Mouse (Mus musculus): ENCODE measurements at regions not wholly inside any gene's neighbourhood (a gene's known extent, or its start where the extent isn't known, plus 50 kb on each side); places are given as distances from the start of the nearest gene placed in this dataset.
A peak's percentile ranks its signal among the peaks of the same experiment; 100 is the strongest.

DNA sequence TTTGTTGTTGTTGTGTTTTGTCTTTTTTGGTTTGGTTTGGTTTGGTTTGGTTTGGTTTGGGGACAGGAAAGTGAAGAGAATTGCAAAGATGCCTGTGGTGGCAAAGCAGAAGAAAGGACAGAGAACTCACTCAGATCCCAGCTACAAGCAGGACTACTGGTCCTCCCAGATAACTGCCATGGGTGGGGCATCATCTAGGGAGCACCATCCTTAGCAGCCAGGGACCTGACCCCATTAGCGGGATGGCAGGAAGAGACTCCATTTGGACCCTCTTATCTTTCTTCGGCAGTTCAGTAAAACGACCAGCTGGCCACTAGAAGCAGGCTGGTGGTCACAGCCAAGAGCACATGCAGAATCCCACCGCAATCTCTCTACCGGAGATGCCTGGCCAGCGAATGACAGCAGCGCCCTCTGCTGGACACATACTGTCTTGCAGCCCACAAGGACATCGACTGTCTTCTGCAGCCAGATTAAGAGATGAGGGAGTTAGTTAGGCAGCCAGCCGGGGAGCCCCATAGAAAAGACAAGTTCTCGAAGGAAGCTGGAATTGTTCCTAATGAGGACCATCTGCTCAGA, 119.8 kb downstream of the Gm9195 start:
- H3K9me3 ChIP-seq (ENCODE audit: low read depth, low read length), result no peaks in the 10 kb centered on the region
- peak; percentile 97 for TF ChIP-seq CTCF (IDR thresholded peaks at IDR 0.05; ENCODE audit: low read depth)
- ATAC-seq (ENCODE audit: insufficient read depth) (peak; percentile 57; the same call in 1 of the 2 replicates), DNase-seq (peak; percentile 91)
- no peak overlapping the region for H3K4me2 ChIP-seq
- H3K36me3 ChIP-seq (ENCODE audit: insufficient read depth), result no peaks in the 10 kb centered on the region
- H3K4me1 ChIP-seq (ENCODE audit: insufficient read depth), result no peaks in the 10 kb centered on the region
- no peak overlapping the region for H3K9ac ChIP-seq
- H3K27ac ChIP-seq (ENCODE audit: low read depth), result no peak overlapping the region
- 5% methylated on average over 10 of the region's 10 CpGs for WGBS
- H3K27me3 ChIP-seq (ENCODE audit: insufficient read depth, low read length), result no peaks in the 10 kb centered on the region
- H3K4me3 ChIP-seq (ENCODE audit: low read depth, low read length), result no peak overlapping the region

DNA sequence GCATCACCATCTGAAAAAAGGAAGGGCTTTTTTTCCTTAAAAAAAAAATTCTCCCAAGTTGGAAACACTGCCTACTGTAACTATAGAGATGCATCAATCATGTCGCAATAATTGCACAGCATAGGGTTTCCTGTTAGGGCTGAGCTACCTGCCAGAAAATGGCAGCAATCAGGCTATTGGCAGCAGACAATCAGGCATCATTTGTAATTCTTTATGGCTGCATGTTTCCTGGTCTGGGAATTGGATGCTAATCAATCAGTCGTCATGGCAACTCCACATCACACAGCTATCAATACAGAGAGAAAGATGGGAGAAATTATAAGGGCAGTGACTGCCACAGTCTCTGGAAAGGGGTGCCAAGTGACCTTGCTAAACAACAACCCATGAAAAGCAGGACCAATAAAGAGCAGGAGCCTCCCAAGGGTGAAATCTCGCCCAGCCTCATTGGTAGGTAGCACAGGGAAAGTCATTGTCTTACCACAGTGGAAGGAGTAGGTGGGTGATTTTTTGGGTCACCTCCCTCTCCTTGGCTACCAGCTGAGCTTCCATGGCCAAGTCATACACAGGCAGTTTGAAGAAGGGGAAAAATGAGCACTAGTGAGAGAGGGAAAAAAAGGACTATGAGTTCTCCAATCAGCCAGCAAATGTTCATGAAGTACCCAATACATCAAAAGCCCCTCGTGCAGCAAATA, 130.7 kb downstream of the Gm9195 start:
- H3K4me2 ChIP-seq, result no peak overlapping the region
- H3K4me1 ChIP-seq (ENCODE audit: insufficient read depth), result no peaks in the 10 kb centered on the region
- no peaks in the 10 kb centered on the region for H3K27me3 ChIP-seq (ENCODE audit: insufficient read depth, low read length)
- ATAC-seq (ENCODE audit: insufficient read depth) (no peak), DNase-seq (no peak)
- no peak overlapping the region for H3K9ac ChIP-seq
- WGBS, result 84% methylated on average over 4 of the region's 4 CpGs
- no peak for TF ChIP-seq CTCF (IDR thresholded peaks at IDR 0.05; ENCODE audit: low read depth)
- no peaks in the 10 kb centered on the region for H3K9me3 ChIP-seq (ENCODE audit: low read depth, low read length)
- no peak overlapping the region for H3K4me3 ChIP-seq (ENCODE audit: low read depth, low read length)
- no peak overlapping the region for H3K27ac ChIP-seq (ENCODE audit: low read depth)
- no peaks in the 10 kb centered on the region for H3K36me3 ChIP-seq (ENCODE audit: insufficient read depth)

- no peak for TF ChIP-seq CTCF (IDR thresholded peaks at IDR 0.05; ENCODE audit: low read depth)
- Histone ChIP-seq H3K4me3 (ENCODE audit: low read depth, low read length) (no peak overlapping the region), H3K9me3 (ENCODE audit: low read depth, low read length) (no peaks in the 10 kb centered on the region), H3K4me2 (no peak overlapping the region), H3K4me1 (ENCODE audit: insufficient read depth) (no peaks in the 10 kb centered on the region), H3K27me3 (ENCODE audit: insufficient read depth, low read length) (no peaks in the 10 kb centered on the region), H3K9ac (no peak overlapping the region), H3K27ac (ENCODE audit: low read depth) (no peak overlapping the region), H3K36me3 (ENCODE audit: insufficient read depth) (no peaks in the 10 kb centered on the region)
- no peak for ATAC-seq (ENCODE audit: insufficient read depth)
- DNase-seq, result peak; percentile 11
- WGBS, result 74% methylated on average over 7 of the region's 7 CpGs
These were observed 131.5 kb downstream of the Gm9195 start for GRCm38 (mm10) chr14:72360181-72360580.

- no peaks in the 10 kb centered on the region for H3K36me3 ChIP-seq (ENCODE audit: insufficient read depth)
- H3K27me3 ChIP-seq (ENCODE audit: insufficient read depth, low read length), result no peaks in the 10 kb centered on the region
- no peak overlapping the region for H3K4me2 ChIP-seq
- TF ChIP-seq CTCF (IDR thresholded peaks at IDR 0.05; ENCODE audit: low read depth), result no peak
- H3K4me3 ChIP-seq (ENCODE audit: low read depth, low read length), result no peak overlapping the region
- 84% methylated on average over 3 of the region's 3 CpGs for WGBS
- ATAC-seq (ENCODE audit: insufficient read depth), result no peak
- no peak overlapping the region for H3K9ac ChIP-seq
- no peak overlapping the region for H3K27ac ChIP-seq (ENCODE audit: low read depth)
- H3K4me1 ChIP-seq (ENCODE audit: insufficient read depth), result no peaks in the 10 kb centered on the region
- DNase-seq, result no peak
- H3K9me3 ChIP-seq (ENCODE audit: low read depth, low read length), result no peaks in the 10 kb centered on the region
These were observed 133.7 kb downstream of the Gm9195 start for GRCm38 (mm10) chr14:72357915-72358314.

GRCm38 (mm10) chr14:72342181-72342580, 149.5 kb downstream of the Gm9195 start:
- Histone ChIP-seq H3K9ac (no peak overlapping the region), H3K27me3 (ENCODE audit: insufficient read depth, low read length) (no peaks in the 10 kb centered on the region), H3K27ac (ENCODE audit: low read depth) (no peak overlapping the region), H3K36me3 (ENCODE audit: insufficient read depth) (no peaks in the 10 kb centered on the region), H3K4me2 (no peak overlapping the region), H3K4me3 (ENCODE audit: low read depth, low read length) (no peak overlapping the region), H3K4me1 (ENCODE audit: insufficient read depth) (no peaks in the 10 kb centered on the region), H3K9me3 (ENCODE audit: low read depth, low read length) (no peaks in the 10 kb centered on the region)
- DNase-seq (peak; percentile 33), ATAC-seq (ENCODE audit: insufficient read depth) (no peak; the same call in 1 of the 2 replicates)
- 21% methylated on average over 5 of the region's 5 CpGs for WGBS
- no peak for TF ChIP-seq CTCF (IDR thresholded peaks at IDR 0.05; ENCODE audit: low read depth)

DNA sequence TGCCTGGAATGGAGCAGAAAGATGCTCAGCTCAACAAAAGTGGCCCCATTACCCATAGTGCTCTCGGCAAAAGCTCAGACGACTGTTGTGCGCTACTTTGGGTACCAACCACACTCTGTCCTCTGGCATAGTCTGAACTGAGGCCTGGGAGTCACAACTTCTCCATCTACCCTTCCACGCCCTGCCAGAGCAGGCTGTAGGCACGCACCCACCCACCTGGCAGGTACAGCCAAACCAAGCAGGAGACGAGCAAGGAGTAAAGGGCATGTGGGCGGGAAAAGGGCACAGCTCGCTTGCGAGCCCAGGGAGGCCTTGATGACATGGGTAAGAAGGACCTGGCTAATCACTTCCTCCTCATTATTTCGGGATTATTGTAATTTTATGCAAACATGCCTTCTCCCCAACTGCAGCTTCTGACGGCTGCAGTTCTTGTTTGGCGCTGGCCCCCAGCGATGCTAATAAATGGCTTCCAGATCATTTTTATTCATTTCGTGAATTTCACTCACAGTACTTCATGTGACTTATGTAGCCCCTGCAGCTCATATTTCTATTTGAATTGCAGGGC, 150.0 kb downstream of the Gm9195 start:
- TF ChIP-seq CTCF (IDR thresholded peaks at IDR 0.05; ENCODE audit: low read depth), result no peak
- H3K9ac ChIP-seq, result no peak overlapping the region
- WGBS, result 50% methylated on average over 14 of the region's 14 CpGs
- no peak overlapping the region; the same call in 1 of the 2 replicates for H3K4me2 ChIP-seq
- no peaks in the 10 kb centered on the region for H3K27me3 ChIP-seq (ENCODE audit: insufficient read depth, low read length)
- no peak overlapping the region for H3K4me3 ChIP-seq (ENCODE audit: low read depth, low read length)
- no peaks in the 10 kb centered on the region for H3K36me3 ChIP-seq (ENCODE audit: insufficient read depth)
- ATAC-seq (ENCODE audit: insufficient read depth) (no peak; the same call in 1 of the 2 replicates), DNase-seq (no peak)
- no peaks in the 10 kb centered on the region for H3K4me1 ChIP-seq (ENCODE audit: insufficient read depth)
- H3K9me3 ChIP-seq (ENCODE audit: low read depth, low read length), result no peaks in the 10 kb centered on the region
- H3K27ac ChIP-seq (ENCODE audit: low read depth), result no peak overlapping the region

GRCm38 (mm10) chr14:72338046-72338445, 153.6 kb downstream of the Gm9195 start:
- WGBS, result 38% methylated on average over 1 of the region's 1 CpGs
- DNase-seq (no peak), ATAC-seq (ENCODE audit: insufficient read depth) (no peak)
- no peak for TF ChIP-seq CTCF (IDR thresholded peaks at IDR 0.05; ENCODE audit: low read depth)
- H3K4me3 ChIP-seq (ENCODE audit: low read depth, low read length), result no peak overlapping the region
- H3K27me3 ChIP-seq (ENCODE audit: insufficient read depth, low read length), result no peaks in the 10 kb centered on the region
- H3K9me3 ChIP-seq (ENCODE audit: low read depth, low read length), result no peaks in the 10 kb centered on the region
- no peak overlapping the region for H3K4me2 ChIP-seq
- H3K9ac ChIP-seq, result no peak overlapping the region
- no peaks in the 10 kb centered on the region for H3K36me3 ChIP-seq (ENCODE audit: insufficient read depth)
- no peak overlapping the region for H3K27ac ChIP-seq (ENCODE audit: low read depth)
- H3K4me1 ChIP-seq (ENCODE audit: insufficient read depth), result no peaks in the 10 kb centered on the region
